Mouse (Mus musculus) layer of hippocampus, postnatal 10 days (tissue): ENCODE results near the gene Gnat3. TPM values are rescaled to one million over a fixed set of nuclear protein-coding genes. Genes with fewer than 3 reads are reported as not detected.
"Not testable (repeated sequence)": the region's sequence is repeated elsewhere in the genome, so short reads cannot be mapped to it uniquely, and the experiment has no call there.

Source experiments
- DNase-seq, 2 experiments: peaks; one replicate each; pipeline ENCODE4 v3.0.0; 2021; ENCODE audit warnings: low spot score in 2 of 2
- long read RNA-seq: library from polyadenylated mRNA; stranded (forward); transcript quantifications from one replicate; pipeline ENCODE4 v2.0.0, GENCODE M21; 2023
- total RNA-seq, 2 experiments: library from RNA; stranded (reverse); gene quantifications; 2 replicates each; pipeline ENCODE4 v1.2.3; 2021

Gene Gnat3
- not detected for total RNA-seq
- long read RNA-seq: 0 reads

- no peak for DNase-seq
Measured at GRCm38 (mm10) chr5:17962249-17962648, at the start of gene Gnat3. Gnat3 (plus strand) TSS chr5:17962549.

- DNase-seq: no peak
Measured at GRCm38 (mm10) chr5:17918966-17919365, 43.4 kb upstream of the Gnat3 start.

- DNase-seq: no peak
Measured at GRCm38 (mm10) chr5:17923648-17924047, 38.7 kb upstream of the Gnat3 start.

- DNase-seq: no peak
Measured at GRCm38 (mm10) chr5:17924085-17924518, 38.2 kb upstream of the Gnat3 start.

GRCm38 (mm10) chr5:17928471-17928870, 33.9 kb upstream of the Gnat3 start:
- DNase-seq: no peak

- no peak for DNase-seq
Measured at GRCm38 (mm10) chr5:17929006-17929567, 33.3 kb upstream of the Gnat3 start.

- DNase-seq: not testable (repeated sequence)
Measured at GRCm38 (mm10) chr5:17931588-17931987, 30.8 kb upstream of the Gnat3 start.

GRCm38 (mm10) chr5:17934501-17934900, 27.8 kb upstream of the Gnat3 start:
- DNase-seq: no peak

- DNase-seq: no peak
Measured at GRCm38 (mm10) chr5:17938170-17938939, 24.0 kb upstream of the Gnat3 start.

- DNase-seq: no peak
Measured at GRCm38 (mm10) chr5:17956468-17956867, 5.9 kb upstream of the Gnat3 start.

- DNase-seq: no peak
Measured at GRCm38 (mm10) chr5:17969704-17970390, 7.5 kb downstream of the Gnat3 start.

- no peak for DNase-seq
Measured at GRCm38 (mm10) chr5:17970391-17970730, 8.0 kb downstream of the Gnat3 start.

- no peak for DNase-seq
Measured at GRCm38 (mm10) chr5:17980501-17981121, 18.3 kb downstream of the Gnat3 start.

- no peak for DNase-seq
Measured at GRCm38 (mm10) chr5:17982770-17983169, 20.4 kb downstream of the Gnat3 start.

GRCm38 (mm10) chr5:17984522-17984921, 22.2 kb downstream of the Gnat3 start:
- no peak for DNase-seq

- no peak for DNase-seq
Measured at GRCm38 (mm10) chr5:17986611-17987010, 24.3 kb downstream of the Gnat3 start.

GRCm38 (mm10) chr5:17990618-17991017, 28.3 kb downstream of the Gnat3 start:
- no peak for DNase-seq

- no peak for DNase-seq
Measured at GRCm38 (mm10) chr5:17999570-17999969, 37.2 kb downstream of the Gnat3 start.

GRCm38 (mm10) chr5:18000185-18000584, 37.8 kb downstream of the Gnat3 start:
- DNase-seq: no peak

GRCm38 (mm10) chr5:18001646-18002045, 39.3 kb downstream of the Gnat3 start:
- no peak for DNase-seq

GRCm38 (mm10) chr5:18003675-18004074, 41.3 kb downstream of the Gnat3 start:
- no peak for DNase-seq
